Mouse (Mus musculus) left cerebral cortex, adult 2 months (tissue): ENCODE data around the gene Cog1. TPM values are rescaled to one million over a fixed set of nuclear protein-coding genes. Genes with fewer than 3 reads are reported as not detected.
"Not testable (repeated sequence)": the region's sequence is repeated elsewhere in the genome, so short reads cannot be mapped to it uniquely, and the experiment has no call there.

Source experiments
- DNase-seq, 2 experiments: peaks; one replicate each; pipeline ENCODE4 v3.0.0; 2021 to 2022; ENCODE audit warnings: low spot score in 2 of 2, mixed read lengths in 1 of 2; ENCODE audit errors: extremely low spot score in 1 of 2
- H3K27ac ChIP-seq: fragments of 200-600 bp; 2 replicates; pipeline ENCODE4 v1.8.1; 2022
- H3K4me3 ChIP-seq: fragments of 200-600 bp; 2 replicates; pipeline ENCODE4 v1.8.1; 2022
- CTCF ChIP-seq: fragments of 200-600 bp; IDR thresholded peaks from 2 replicates; pipeline ENCODE4 v1.8.1; 2022; ENCODE audit warnings: antibody characterized with exemption, mild to moderate bottlenecking, moderate library complexity
- intact Hi-C: fragments of 180-260 bp; cut with DNase I; formaldehyde crosslinking; loops from one replicate; pipeline ENCODE4 v1.15.1; 2025
- total RNA-seq, 2 experiments: library from RNA; stranded (reverse); gene quantifications; 2 replicates each; pipeline ENCODE4 v1.2.3; 2021

Cog1 gene
- total RNA-seq, 2 experiments from 2014 or later = 50.3 to 52.3 TPM

DNA sequence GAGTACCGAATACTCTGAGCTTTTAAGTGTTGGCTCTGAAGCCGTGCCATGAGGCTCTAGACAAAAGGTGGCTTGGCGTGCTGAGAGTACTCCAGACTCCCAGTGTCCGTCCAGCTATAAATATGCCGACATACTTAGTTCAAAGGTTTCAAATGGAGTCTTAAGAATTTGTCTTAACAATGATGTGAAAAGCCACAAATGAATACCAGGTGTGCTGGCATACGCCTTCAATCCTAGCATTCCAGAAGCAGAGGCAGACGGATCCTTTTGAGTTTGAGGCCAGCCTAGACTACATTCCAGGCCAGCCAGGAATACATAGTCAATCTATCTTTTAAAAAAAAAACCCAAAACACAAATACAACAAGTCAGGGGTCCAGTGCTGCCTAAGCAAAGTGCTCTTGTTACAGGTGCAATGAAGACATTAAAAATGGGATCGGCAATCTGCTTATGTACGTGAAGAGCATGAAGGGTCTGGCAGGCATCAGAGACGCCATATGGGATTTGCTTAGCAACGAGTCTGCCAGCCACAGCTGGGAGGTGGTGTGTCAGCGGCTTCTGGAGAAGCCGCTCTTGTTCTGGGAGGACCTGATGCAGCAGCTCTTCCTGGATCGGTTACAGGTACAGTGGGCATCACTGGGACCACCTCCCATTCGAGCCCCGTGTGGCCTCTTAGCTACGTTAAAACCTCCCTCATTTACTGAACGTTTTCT lies 5.7 kb downstream of the Cog1 start:
- no peak for DNase-seq
- intact Hi-C loops = no loop called here
- TF ChIP-seq CTCF = no peak
- peak overlapping the region; percentile 37; the same call in 1 of the 2 replicates for H3K27ac ChIP-seq
- H3K4me3 ChIP-seq = no peak overlapping the region

DNA sequence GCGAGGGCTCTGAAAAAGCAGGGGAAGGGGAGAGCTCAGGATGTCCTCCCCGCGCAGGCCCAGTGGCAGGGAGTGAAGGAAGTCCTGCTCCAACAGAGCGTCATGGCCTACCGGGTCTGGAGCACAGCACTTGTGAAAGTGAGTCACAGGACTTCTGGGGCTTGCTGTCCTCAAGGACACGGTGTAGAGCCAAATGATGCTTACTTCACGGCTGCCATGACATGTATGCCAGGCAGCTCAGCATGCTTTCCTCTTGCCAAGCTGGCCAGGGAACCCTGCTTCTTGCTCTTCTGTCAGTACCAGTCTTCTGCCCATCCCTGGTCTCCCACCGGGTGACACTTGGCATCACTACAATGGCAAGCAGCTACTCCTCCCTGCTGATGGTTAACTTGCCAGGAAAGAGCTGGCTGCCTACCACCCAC lies 7.6 kb downstream of the Cog1 start:
- intact Hi-C loops = no loop called here
- TF ChIP-seq CTCF = no peak
- Histone ChIP-seq H3K4me3 (no peak overlapping the region), H3K27ac (0 out of 2 replicates have a peak overlapping the region, but pooled peaks have one; percentile 19)
- no peak for DNase-seq

DNA sequence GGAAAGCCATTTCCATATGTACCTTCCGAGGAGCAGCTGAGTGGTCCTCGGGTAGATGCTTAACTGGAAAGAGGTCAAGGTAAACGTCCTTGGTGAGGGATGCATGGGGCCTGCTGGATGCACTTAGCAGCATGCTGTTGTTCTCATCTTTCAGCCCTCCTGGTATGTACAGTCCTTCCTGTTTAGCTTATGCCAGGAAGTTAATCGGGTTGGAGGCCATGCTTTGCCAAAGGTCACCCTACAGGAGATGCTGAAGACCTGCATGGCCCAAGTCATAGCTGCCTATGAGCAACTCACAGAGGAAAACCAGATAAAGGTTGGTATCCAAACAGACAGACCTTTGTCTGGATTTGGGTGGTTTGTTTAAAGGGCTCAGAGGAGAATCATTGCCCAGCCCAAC lies 8.3 kb downstream of the Cog1 start:
- TF ChIP-seq CTCF = no peak
- Histone ChIP-seq H3K4me3 (no peak overlapping the region), H3K27ac (no peak overlapping the region)
- intact Hi-C loops = no loop called here
- no peak for DNase-seq

DNA sequence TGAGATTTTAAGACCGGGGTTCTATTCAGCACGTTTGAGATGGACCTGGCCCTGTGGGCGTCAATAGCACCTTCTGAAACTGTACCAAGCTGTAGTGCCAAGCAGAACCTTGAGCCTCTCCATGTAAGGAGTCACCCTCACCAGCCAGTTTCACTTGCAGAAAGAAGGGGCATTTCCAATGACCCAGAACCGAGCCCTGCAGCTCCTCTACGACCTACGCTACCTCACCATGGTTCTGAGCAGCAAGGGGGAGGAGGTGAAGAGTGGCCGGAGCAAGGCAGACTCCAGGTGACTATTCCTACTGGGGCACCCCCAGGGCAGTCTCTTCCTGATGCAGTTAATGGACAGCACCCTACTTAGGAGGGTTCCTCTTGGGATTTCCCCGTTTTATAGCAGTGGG lies 9.3 kb downstream of the Cog1 start:
- no peak for TF ChIP-seq CTCF
- Histone ChIP-seq H3K4me3 (no peak overlapping the region), H3K27ac (no peak overlapping the region)
- intact Hi-C loops = no loop called here
- no peak for DNase-seq

DNA sequence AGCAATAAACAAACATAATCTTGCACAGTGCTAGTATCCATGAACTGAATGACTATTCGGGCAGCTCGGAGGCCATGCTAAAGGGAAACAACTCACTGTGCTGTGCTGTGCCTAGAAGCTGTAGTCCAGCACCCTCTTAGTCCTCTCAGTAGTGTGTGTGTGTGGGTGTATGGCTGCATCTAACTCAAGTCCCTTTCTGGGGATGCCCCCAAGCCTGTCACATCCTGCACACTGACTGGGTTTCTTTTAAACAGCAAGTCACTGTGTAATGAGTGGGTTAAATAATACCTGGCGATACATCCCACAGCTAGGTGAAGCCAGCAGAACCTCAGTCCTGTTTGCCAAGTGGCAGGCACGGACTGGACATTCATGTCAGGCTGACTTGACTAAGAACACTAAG lies 9.8 kb downstream of the Cog1 start:
- TF ChIP-seq CTCF = no peak
- Histone ChIP-seq H3K27ac (no peak overlapping the region), H3K4me3 (no peak overlapping the region)
- DNase-seq = no peak
- intact Hi-C loops = no loop called here

DNA sequence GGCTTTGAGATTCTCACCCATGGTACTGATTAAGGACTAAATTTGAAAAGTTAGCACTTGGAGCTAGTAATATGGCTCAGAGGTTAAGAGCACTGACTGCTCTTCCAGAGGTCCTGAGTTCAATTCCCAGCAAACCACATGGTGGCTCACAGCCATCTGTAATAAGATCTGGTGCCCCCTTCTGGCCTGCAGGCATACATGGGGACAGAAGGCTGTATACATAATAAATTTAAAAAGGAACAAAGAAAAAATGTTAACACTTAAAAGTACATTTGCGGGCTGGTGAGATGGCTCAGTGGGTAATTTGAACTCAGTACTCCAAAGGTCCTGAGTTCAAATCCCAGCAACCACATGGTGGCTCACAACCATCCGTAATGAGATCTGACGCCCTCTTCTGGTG lies 11.2 kb downstream of the Cog1 start:
- DNase-seq, H3K27ac ChIP-seq, intact Hi-C loops, H3K4me3 ChIP-seq: not testable (repeated sequence)
- peak; percentile 21; the same call in 1 of the 2 replicates for TF ChIP-seq CTCF

DNA sequence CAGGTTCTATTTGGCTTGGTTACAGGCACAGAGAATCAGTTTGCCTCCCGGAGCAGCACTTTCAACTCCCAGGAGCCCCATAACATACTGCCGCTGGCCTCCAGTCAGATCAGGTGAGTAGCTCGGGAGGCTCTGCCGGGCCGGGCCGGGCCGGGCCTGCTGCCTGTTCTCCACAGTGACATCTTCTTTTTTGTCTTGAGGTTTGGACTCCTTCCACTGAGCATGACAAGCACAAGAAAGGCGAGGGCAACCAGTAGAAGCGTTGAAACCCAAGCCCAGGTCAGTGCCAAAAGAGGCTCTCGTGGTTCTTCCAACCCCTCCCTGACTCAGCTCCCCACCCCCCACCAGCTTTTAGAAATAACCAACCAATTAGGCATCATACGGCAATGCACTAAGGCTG lies 12.0 kb downstream of the Cog1 start:
- intact Hi-C loops = no loop called here
- TF ChIP-seq CTCF = no peak
- no peak overlapping the region for H3K4me3 ChIP-seq
- no peak overlapping the region for H3K27ac ChIP-seq
- DNase-seq = no peak

DNA sequence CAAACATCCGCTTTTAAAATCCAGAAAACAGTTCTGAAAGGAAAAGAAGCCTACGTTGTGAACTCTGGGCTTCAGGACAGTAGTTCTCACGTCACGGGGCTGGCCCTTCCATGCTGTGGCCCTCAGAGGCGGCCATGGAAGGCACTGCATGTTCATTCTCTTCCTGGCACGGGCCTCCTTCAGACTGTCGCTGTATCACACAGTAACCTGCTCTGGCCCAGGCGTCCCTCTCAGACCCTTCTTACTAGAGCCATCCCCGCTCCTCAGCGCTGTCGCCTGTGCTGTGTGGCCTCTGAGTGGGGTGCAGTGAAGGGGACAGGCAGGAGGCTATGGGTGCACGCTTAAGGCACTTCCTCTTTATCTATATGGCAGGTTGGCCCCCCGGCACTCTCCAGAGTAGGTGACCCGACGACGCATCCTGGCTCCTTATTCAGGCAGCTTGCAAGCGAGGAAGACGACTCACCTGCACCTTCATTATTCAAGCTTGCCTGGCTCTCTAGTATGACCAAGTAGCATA lies 12.9 kb downstream of the Cog1 start:
- Histone ChIP-seq H3K4me3 (no peak overlapping the region), H3K27ac (no peak overlapping the region)
- intact Hi-C loops = no loop called here
- no peak for DNase-seq
- TF ChIP-seq CTCF = no peak

DNA sequence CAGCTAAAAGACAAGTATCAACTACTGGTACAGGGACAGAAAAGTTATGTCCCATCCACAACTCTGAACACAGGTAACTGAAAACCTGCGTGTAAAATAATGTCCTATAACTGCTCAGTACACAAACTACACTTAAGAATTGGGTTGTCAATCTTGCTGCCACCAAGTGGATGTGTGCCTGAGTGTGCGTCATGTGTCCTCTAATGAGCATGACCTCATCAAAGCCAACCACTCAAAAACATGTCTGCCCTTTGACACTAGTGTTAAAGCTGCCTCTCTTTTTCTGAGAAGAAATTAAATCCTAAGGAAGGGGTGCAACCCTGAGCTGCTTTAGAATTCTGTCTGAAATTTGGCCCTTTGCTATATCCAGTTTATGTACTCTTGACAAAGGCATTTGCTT lies 15.3 kb downstream of the Cog1 start:
- no peak for DNase-seq
- no peak overlapping the region for H3K27ac ChIP-seq
- TF ChIP-seq CTCF = no peak
- H3K4me3 ChIP-seq = no peak overlapping the region
- intact Hi-C loops = no loop called here

DNA sequence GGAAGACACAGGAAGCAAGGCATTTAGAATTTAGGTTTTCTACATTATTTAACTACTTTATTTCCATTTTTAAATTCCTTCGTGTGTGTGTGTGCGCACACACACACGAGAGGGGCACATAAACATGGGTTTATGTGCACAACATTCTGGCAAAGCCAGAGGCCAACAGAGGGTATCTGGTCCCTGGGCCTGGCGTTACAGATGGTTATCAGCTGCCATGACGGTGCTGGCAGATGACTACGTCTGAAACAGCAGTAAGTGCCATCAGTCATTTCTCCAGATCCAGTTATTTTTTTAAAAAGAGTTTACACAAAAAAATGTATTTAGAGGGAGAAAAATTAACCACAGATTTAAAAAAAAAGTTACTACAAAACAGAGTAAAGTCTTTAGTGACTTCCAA lies 17.2 kb downstream of the Cog1 start:
- intact Hi-C loops = no loop called here
- Histone ChIP-seq H3K4me3 (no peak overlapping the region), H3K27ac (no peak overlapping the region)
- DNase-seq = no peak
- no peak for TF ChIP-seq CTCF

DNA sequence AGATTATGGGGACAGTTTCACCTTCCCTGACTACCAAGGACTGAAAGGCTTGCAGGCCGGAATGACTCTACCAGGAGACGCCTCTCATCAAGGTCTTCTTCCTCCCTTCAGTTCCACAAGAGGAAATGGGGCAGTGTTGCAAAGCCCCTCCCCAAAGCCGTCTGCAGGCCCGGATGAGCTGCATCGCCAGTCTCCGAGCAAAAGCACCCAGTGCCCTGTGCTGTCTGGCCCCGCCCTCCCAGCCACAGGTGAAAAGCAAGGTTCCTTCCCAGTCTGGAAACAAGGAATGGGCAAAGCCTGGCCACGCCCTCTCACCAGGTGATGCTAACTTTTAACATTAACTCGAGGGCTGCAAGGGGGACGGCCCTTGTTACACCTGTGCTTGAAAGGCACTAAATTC lies 17.7 kb downstream of the Cog1 start:
- no peak overlapping the region for H3K27ac ChIP-seq
- TF ChIP-seq CTCF = no peak

DNA sequence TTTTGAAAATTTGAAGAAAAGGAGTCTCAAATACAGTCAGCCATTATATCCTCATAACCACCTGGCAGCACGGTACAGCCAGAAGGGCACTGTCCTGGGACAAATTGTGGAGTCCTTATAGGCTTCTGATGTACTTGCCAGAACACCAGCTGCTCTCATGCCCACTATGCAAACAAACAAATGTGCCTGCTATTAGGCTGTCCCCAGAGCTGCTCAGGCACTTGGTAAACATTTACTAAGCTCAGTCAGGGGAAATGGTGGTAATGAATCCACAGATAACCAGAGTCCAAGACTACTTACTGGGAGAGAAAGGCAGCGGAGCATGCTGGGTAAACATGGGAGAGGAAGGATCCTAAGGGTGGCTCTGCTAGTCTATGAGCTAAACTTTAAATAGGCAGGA lies 18.2 kb downstream of the Cog1 start:
- H3K27ac ChIP-seq = no peak overlapping the region
- no peak for DNase-seq
- no peak for TF ChIP-seq CTCF
- intact Hi-C loops = no loop called here
- no peak overlapping the region for H3K4me3 ChIP-seq

More for the DNA sequence above, 17.7 kb downstream of the Cog1 start:
- no peak overlapping the region for H3K4me3 ChIP-seq
- intact Hi-C loops = no loop called here
- DNase-seq = no peak

DNA sequence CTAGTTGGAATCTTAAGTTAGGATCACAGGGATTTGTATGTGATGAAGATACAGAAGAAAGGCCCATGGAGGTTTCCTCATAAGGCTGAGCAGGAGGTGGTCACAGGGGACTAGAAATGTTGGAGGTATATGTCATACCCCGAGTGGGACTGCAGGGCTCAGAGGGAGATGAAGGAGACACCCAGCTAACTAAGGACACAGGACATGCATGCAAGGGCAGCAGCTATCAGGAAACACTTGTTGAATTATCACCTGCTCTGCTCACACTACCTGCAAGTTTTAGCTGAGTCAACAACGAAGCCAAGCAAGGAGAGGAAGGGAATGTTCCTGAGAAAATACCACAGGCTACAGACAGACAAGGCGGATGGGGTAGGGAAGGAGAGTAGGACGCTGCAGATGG lies 18.7 kb downstream of the Cog1 start:
- DNase-seq = no peak
- Histone ChIP-seq H3K4me3 (no peak overlapping the region), H3K27ac (no peak overlapping the region)
- intact Hi-C loops = no loop called here
- TF ChIP-seq CTCF = no peak
